Mouse (Mus musculus): ENCODE data around the gene Adra1b.

The Adra1b gene

DNA sequence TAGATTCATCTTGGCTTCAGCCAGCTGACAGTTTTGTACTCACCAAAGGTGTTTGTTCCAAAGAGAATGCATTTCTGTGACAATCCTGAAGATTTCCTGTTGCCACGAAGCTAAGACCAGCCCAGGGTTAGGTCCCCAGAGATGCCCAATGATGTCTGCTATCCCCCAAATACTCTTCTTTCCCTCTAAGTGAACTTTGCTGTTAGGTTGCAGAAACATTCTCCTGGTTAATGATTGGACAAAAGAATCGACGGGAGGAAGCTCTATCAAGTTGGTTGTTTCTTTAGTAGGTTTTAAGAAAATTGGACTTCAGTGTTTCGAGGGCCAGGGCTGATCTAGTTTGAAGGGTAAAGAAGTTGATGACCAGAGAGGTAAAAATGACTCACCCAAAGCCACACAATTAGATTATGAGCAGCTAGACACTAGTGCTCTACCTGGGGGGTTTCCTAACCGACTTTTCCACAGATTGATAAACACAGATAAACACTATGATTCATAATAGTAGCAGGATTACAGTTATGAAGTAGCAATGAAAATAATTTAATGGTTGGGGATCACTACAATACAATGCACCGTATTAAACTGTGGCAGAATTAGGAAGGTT lies at the start of gene Adra1b:
Gene Adra1b (minus strand): TSS at position 160 of the 604 bp plus-strand sequence.
- DNase-seq (ENCODE audit: low spot score in 2 of 2), result no peak

DNA sequence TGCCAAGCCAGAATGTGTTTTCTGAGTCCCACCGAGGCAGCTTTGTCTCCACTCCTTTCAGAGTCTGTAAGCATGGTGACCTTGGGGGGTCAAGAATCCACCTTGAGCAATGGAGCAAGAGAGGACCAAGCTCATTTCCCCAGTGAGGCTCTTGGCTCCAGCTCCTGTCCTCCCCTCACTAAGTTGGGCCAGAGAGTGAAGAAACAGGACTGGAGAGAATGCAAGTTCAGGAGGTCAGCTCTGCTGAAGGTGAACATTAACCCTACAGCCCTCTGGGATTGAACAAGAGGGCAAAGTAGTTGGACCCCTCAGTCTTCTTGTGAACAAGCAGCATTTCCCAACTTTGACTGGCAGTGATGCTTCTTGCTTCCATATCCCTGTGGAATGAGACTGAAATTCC lies 49.3 kb upstream of the Adra1b start:
- no peak for DNase-seq (ENCODE audit: low spot score in 2 of 2)

DNA sequence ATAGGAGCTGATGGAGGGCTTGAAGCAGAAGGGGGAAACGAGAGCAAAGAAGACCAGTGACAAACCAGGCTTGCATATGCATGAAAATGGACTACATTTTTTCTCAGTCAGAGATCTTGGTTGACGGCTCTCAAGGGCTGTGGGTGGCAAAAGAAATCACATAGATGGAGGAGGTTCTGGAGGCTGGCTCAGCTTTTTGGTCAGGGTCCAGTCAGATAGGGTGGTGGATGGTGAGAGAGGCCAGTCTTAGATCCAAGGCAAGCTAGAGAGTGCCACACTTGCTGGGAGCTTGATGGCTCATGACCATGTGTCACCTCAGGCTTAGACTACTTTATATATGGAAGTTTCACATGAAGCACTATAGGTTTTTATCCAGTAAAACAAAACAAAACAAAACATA lies 42.8 kb upstream of the Adra1b start:
- DNase-seq (ENCODE audit: low spot score in 2 of 2), result no peak

DNA sequence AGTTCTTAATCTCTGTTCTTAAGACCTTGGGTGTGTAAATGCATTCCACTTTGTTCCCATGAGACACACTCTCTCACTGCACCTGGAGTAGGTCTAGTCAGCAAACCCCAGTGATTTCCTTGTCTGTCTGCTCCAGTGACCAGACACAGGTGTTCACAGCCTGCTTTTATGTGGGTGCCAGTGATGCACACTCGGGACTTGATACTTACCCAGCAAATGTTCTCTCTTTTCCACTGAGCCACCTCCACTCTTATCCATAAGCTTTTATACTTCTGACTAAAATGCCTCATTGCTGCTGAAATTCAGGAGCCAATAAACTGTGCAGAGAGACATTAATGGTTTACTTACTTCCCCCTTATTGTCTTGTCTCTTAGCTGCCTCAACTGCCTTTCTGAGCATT lies 42.2 kb upstream of the Adra1b start:
- no peak for DNase-seq (ENCODE audit: low spot score in 2 of 2)

DNA sequence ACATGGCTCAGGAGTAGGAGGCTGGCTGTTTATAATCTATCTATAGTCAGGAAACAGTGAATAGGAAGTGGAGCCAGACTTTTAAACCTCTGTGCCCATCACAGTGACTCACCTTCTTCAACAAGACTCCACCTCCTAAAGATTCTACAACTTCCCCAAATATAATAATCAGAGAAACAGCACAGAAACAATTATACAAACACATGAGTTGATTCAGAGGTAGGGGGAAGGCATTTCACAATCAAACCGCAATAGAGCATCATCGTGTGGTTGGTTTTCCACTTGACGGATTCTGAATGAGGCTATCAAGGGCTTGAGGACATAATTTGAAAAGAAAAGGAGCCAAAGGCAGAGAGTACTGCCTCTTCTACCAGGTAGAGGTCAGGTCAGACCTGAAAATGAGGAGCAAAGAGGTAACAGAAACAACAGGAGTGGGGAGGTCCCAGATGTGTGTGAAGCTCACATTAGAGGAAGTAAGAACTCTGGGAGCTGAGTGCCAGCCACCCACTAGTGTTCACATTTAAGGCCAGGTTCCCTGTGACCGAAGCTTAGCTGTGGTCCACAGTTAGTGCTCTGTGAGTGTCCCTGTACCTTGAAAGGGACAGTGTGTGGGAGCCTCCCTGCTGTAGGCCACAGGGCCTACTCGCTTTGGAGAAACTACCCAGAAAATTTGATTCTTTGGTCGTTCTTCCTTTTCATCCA lies 39.6 kb upstream of the Adra1b start:
- DNase-seq (ENCODE audit: low spot score in 2 of 2), result no peak

DNA sequence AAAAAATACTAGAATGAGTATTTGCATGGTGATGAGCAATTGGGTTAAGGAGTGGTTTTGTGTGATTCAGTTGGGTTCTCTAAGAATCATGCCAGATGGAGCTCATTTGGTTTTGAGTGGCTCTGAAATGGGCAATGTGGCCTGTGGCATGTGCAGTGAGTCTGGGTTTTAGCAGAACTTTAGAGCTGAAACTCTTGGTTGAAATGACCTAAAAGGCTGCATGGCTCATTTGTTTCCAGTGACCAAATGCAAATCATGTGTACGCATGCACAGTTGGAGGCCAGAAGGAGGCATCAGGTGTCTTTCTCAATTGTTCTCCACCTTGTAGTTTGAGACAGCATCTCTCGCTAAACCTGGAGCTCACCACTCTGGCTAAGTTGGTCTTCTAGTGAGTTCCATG lies 35.0 kb upstream of the Adra1b start:
- DNase-seq (ENCODE audit: low spot score in 2 of 2), result no peak

DNA sequence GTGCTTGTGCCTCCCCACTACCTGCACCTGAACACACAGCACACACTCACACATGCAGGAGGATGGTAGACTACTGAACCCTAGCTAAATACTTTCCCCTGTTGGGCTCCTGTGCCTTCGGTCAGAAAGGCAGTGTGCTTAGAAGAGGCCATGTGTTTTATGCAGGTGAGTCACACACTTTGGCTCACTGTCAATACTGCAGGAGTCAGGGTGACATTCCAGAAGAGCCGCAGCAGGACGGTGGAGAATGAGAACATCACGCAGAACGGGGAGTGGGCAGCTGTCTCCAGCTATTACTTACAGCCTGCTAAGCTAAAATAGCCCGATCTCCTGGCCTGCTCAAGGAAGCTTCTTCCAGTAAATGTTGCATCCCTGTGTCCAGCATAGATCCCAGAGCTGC lies 32.5 kb upstream of the Adra1b start:
- DNase-seq (ENCODE audit: low spot score in 2 of 2), result no peak

DNA sequence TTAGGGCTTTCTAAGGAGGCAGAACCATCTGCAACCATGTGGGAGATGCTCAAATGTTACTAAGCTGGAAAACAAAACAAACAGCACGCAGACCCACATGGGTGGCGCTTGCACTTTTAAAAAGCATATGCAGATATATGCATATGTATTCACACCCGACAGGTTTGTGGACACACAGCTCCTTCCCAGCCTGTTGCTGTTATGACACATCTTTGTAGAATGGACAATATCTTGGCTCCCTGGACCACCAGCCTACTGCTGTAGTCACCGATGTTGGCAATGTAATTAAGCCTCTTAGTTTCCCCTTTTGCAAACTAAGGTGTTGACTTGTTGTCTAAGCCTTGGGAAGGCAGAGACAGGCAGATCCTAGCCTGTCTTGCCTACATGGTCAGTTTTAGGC lies 32.0 kb upstream of the Adra1b start:
- DNase-seq (ENCODE audit: low spot score in 2 of 2), result no peak

DNA sequence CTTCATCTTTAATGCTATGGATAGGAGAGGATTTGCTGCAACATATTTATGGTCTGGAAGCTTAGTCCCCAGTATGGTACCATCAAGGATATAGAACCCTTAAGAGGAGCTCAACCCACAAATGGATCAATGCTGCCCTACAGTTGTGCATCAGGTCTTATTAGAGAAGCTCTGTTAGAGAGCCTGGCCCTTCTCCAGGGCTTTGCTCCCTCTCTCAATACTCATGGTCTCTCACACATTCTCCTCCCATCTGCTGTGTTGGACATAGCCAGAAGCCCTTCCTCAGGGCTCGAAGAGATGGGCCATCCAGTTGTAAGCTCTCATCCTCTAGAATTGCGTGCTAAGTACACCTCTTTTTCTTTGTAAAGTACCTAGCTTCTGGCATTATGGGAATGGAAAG lies 29.2 kb upstream of the Adra1b start:
- no peak for DNase-seq (ENCODE audit: low spot score in 2 of 2)

DNA sequence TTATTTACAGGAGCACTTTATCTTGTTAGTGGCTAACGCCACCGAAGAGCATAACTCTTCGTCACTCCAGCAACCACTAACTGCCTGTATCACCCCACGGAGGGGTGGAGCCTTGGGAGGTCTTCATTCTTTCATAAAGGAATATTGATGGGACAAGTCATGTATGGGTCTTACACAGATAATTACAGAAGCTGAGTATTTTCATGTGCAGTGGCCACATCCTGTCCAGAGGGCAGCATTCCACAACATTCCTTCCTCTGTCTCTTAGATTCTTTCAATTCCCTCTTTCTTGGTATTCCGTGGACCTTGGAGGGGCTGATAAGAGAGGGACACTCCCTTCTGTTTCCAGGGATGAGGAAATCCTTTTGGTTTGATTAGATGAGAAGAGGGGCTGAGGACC lies 28.7 kb upstream of the Adra1b start:
- no peak for DNase-seq (ENCODE audit: low spot score in 2 of 2)

DNA sequence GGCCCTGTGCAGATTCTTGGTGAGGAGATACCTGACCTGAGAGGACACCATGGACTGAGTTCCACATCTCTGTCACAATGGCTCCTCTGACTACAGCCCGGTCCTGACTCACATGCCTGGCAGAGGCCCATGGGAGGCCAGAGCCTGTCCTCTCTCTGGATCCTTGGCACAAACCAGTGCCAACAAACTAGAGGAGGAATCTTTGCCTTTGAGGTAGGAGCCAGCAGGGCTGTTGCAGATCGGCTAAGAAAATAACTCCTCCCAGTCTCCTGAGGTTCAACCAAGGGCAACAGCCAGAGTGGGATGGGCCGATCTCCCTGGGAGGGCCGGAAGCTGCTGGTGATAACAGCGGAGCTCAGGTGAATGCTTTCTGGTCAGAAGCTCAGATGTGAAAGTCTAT lies 28.2 kb upstream of the Adra1b start:
- peak; percentile 39 to 73 for DNase-seq (ENCODE audit: low spot score in 2 of 2)

DNA sequence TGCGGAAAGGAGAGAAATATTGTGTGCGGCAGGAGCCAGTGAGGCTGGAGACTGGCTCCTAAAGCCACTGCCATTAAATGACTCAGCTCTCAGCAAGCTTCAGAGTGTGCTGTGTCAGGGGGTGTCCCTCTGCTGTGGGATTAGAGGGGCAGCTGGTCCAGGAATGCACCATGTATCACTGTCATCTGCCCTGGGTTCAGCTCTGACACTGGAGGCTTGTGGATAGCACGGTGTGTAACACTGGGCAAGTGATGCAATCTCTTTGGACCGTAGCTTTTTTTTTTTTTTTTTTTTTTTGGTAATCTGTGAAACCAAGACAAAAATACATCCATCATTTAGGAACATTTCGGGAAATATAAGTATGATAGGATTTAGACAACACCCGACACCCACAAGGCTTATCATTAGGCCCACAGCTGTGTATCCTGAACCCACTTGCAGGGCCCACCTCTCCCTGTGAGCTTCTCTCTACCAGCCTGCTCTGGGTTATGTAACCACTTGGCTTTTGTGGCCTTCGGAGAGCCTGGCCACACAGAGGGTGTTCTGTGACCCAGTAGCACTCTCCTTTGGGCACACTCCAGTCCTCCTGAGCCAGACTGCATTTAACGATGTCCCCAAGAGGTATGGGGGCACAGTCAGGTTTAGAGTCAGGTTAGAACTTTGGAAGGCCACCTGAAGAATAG lies 26.3 kb upstream of the Adra1b start:
- DNase-seq (ENCODE audit: low spot score in 2 of 2), result no peak

DNA sequence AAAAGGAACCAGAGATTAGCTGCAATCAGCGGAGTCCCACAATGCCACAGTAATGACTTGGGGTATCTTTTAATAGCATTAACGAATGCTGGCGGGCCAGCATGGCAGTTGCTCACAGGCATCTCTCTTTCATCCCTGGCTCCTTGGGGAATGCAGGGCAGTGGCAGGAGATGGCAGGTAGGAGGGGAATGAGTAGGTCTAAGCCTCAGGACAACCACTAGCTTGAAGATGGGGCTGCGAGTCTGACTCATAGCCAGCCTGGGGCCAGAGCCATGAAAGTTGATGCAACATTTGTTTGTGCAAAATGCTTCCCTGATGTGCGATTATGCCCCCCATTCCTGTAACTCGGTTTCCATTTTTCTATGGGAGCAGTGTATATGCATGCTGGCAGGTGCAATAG lies 25.2 kb upstream of the Adra1b start:
- peak in 1 of 2 experiments; percentile 32 for DNase-seq (ENCODE audit: low spot score in 2 of 2)

DNA sequence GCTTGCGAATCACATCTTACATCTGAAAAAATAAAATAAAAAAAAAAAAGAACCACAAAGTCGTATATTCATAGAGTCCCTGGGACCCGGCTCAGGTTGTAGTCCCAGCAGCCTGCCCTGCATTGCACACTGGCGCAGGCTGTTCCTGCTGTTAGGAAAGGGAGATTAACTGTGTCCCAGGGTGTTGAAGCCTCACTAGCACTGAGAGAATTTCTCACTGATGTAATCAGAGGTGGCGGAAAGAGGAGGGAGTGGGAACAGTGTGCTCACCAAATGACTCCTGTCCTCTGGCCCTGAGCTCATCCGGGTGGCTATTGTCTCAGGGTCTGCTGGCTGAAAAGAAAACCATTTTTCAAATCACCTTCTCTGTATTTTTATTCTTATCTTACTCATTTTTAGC lies 24.6 kb upstream of the Adra1b start:
- DNase-seq (ENCODE audit: low spot score in 2 of 2), result no peak

DNA sequence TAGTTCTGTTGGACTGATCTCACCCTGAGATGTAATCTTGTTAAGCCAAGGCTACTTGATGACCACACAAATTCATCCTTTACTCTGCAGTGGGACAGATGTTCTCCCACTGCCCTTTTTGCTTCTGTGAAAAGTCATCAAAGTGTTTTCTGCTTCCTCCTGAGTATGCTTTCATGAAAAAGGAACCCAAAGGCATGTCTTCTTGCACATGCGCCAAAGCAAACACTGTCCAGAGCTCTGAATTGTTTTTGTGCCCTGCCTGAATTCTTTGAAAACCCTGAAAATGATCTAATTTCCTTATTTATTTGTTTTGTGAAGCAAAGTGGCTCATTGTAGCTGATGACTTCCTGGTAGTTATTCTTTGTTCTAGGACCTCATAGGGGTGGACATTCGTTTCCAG lies 20.7 kb upstream of the Adra1b start:
- no peak for DNase-seq (ENCODE audit: low spot score in 2 of 2)

DNA sequence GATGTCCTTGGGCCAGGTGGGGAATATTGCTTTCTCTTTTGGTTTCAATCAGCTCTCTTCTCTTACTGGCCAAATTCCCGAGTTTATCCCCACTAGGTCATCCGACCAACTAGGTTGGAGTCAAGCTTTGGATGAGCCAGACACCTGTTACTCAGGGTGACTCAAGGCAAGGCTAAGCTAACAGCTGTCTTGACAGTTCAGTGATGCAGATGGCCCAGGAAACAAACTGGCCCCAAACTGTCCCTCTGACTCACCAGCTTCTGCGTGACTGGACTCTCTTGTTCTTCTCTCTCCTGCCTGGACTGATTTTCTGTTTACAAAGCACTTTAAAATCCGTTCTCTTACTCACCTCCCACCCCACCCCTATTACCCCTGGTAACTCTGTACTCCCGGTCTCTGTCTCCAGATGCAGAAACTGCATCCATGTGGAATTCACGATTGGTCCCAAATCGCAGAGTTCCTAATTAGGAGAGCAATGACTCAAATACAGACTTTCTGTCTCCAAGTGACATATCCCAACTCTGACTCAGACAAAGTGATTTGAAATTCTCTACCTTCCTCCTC lies 18.6 kb upstream of the Adra1b start:
- peak; percentile 27 to 31 for DNase-seq (ENCODE audit: low spot score in 2 of 2)

DNA sequence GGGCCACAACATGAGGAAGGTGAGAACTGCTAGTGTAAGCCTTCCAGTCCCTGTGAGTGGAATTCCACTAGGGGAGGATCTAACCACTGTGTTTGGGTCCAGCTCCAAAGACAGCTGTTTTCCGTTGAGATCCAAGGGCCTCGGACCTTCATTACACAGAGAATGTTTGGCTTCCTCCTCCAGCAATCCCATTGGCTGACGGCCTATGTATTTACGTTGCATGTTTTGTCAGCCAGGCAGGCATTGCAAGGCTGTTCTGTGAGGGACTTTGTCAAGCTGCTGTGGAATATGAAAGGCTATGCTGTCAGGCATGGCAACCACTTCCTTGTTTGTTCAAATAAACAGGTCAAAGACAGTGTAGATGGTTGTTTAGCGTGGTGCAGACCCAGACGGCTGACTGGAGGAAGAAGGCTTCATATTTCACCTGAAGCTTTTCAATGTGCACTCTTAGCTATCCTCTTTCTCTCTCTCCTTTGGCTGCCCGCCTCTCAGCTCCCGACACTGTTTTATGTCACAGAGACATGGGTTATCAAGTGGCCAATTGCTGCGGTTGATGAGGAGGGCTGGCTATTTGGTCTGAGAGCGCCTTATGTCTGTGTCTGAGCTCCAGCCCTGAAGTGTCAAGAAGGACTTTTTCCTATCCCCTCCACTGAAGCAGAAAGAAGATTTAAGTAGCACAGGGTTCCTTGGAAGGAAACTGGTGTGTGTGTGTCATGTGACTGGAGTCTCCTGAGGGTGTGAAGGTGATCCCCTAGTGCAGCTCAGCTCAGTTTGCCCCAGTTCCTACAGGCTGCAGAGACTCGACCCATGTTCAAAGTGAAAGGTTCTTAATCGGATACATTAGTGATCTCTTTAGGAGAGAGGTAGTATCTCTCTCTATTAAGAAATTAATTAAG lies 13.8 kb upstream of the Adra1b start:
- no peak for DNase-seq (ENCODE audit: low spot score in 2 of 2)

DNA sequence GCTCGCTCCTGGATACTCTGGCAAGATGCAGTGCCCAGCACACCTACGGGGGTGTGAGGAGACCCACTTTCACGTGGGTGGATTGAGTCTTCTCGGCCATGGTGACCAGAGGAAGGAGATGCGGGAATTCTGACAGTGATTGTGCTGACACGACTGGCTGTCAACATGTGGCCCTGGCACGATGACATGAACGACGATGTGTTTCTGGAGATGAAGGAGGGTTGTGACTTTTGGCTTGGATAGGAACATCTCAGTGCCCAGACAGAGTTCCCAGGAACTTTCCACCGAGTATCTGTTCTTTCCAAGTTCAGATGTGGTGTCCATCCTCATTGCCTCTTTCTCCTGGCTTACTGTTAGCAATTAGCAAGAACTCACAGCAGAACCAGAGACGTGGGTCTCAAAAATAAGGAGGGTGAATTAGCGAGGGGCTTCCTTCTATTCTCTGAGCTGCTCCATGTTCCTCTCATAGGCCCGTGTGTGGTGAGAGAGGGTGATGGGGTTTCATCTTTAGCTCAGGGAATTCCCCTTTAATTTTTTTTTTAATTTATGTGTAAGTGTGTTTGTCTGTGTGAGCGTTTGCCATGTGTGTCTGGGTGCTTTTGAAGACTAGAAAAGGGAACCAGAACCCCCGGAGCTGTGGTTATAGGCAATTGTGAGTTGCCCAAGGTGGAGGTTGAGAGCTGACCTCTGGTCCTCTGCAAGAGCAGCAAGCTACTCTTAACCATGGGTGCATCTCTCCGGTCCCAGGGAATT lies 11.3 kb upstream of the Adra1b start:
- no peak for DNase-seq (ENCODE audit: low spot score in 2 of 2)

DNA sequence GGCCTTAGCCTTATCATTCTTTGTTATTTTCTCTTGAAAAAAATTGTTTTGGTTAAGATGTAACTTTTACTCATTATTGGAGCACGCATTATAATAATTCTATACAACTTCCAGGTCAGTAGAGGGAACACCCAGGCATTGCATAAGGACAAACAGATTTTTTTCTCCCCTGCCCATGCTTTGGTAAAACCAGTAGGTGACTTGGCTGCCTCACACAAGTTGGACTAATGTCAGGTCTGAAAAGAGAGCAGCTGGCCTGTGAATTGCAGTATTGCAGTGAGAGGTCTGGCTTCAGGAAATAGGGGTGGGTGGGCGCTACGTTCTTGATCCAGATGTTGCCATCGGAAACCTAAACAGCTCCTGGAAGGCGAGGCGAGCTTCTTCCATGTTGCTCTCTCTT lies 10.6 kb upstream of the Adra1b start:
- no peak for DNase-seq (ENCODE audit: low spot score in 2 of 2)

DNA sequence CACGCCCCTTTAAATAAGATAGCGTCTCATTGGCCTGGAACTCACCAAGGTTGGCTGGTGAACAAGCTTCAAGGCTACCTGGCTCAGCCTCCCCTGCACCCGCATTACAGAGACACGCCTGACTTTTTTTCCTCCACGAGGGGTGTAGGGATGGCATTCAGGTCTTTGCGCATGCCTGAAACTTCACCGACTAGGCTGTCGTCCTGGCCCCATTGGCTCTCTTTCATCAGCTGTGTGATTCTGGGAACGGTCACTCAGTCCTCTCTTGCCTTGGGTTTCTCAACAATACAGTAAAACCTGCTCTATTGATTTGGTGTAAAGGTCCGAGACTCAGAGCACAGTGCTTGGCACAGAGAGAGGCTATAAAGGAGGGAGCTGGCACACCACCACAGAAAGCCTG lies 2.3 kb upstream of the Adra1b start:
- no peak for DNase-seq (ENCODE audit: low spot score in 2 of 2)

DNA sequence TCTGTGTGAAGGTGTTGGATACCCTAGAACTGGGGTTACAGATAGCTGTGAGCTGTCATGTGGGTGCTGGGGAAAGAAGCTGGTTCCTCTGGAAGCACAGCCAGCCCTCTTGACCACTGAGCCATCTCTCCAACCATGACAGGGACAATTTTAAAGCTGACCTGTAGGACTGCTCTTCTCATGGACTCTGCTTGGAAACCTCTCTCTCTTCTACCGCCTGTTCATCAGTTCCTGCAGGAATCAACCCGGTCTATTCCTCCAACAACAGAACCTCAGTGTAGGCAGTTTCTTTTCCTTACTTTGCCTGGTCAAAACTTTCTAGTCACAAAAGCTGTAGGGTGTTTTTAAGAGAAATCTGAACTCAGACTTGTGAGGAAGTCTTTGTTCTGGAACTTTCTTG lies 1.3 kb downstream of the Adra1b start:
- no peak for DNase-seq (ENCODE audit: low spot score in 2 of 2)

Data from urinary bladder, postnatal 36 days (tissue).